Mouse (Mus musculus): Measurements from ENCODE around the gene Pou5f2.

Pou5f2 gene

GRCm38 (mm10) chr13:78024683-78025294 is at the start of gene Pou5f2:
Pou5f2 (plus strand) TSS chr13:78024902.
- peak; percentile 15 to 24 for DNase-seq

- no peak for DNase-seq
Observed at GRCm38 (mm10) chr13:77976248-77976647, 48.5 kb upstream of the Pou5f2 start.

- DNase-seq = no peak
Observed at GRCm38 (mm10) chr13:77977121-77977520, 47.6 kb upstream of the Pou5f2 start.

- no peak for DNase-seq
Observed at GRCm38 (mm10) chr13:77982105-77982851, 42.4 kb upstream of the Pou5f2 start.

GRCm38 (mm10) chr13:77982852-77983202 is 41.9 kb upstream of the Pou5f2 start:
- DNase-seq = no peak

- DNase-seq = no peak
Observed at GRCm38 (mm10) chr13:77991189-77991886, 33.4 kb upstream of the Pou5f2 start.

- no peak for DNase-seq
Observed at GRCm38 (mm10) chr13:78004649-78005048, 20.1 kb upstream of the Pou5f2 start.

- no peak for DNase-seq
Observed at GRCm38 (mm10) chr13:78005344-78005743, 19.4 kb upstream of the Pou5f2 start.

GRCm38 (mm10) chr13:78010176-78010575 is 14.5 kb upstream of the Pou5f2 start:
- no peak for DNase-seq

- no peak for DNase-seq
Observed at GRCm38 (mm10) chr13:78032821-78033220, 8.1 kb downstream of the Pou5f2 start.

- DNase-seq = no peak
Observed at GRCm38 (mm10) chr13:78037203-78037602, 12.5 kb downstream of the Pou5f2 start.

GRCm38 (mm10) chr13:78043203-78043602 is 18.5 kb downstream of the Pou5f2 start:
- no peak for DNase-seq

GRCm38 (mm10) chr13:78045116-78045515 is 20.4 kb downstream of the Pou5f2 start:
- DNase-seq = no peak
